Comparison of ENCODE assay signal across 8 mouse cellular contexts in the genomic region with DNA sequence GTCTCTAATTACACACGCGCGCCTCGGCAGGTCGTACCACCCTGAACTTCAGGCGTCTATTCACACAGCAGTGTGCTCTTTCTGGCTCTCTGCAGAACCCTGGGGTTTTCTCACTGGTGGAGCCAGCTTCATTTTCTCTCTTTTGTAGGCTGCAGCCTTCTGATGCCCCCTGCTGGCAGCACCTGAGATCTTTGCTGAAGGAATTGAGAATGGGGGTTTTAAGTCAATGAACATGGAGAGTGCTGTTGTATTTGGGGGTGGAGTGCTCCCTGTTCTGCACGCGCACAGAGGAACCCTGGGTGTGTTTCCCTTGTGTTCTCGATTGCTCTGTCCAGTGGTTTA. TPM values are rescaled to one million over a fixed set of nuclear protein-coding genes. Genes with fewer than 3 reads are reported as not detected.
DNase-seq lines count a peak whose midpoint lies in the region; ATAC-seq lines count a peak whose summit lies in the region.

No protein-coding gene starts in this region.

- intact Hi-C loops in left cerebral cortex, postnatal 25 days (cut with DNase I), result loop anchor here (1.0 to 5.0 kb wide), 2 partner anchors 301 to 432 kb away; a partner anchor contains a TSS

- no peaks in the 10 kb centered on the region for H3K27me3 ChIP-seq in intestine, embryonic 15.5 days (replicated peaks)
- H3K27me3 ChIP-seq in midbrain, embryonic 12.5 days, result peaks cover 6% of the 10 kb centered on the region; the same call in 1 of the 2 replicates

- no peak overlapping the region for H3K27ac ChIP-seq in intestine, embryonic 15.5 days
- no peak overlapping the region for H3K27ac ChIP-seq in midbrain, embryonic 12.5 days (replicated peaks)

- H3K4me1 ChIP-seq in intestine, embryonic 15.5 days (replicated peaks), result no peaks in the 10 kb centered on the region
- 0 out of 2 replicates have a peak, but pooled peaks cover 4% of the 10 kb centered on the region for H3K4me1 ChIP-seq in midbrain, embryonic 12.5 days

- H3K9me3 ChIP-seq in intestine, embryonic 15.5 days, result no peaks in the 10 kb centered on the region
- H3K9me3 ChIP-seq in midbrain, embryonic 12.5 days, result no peaks in the 10 kb centered on the region

- H3K36me3 ChIP-seq in intestine, embryonic 15.5 days, result no peaks in the 10 kb centered on the region
- H3K36me3 ChIP-seq in midbrain, embryonic 12.5 days, result no peaks in the 10 kb centered on the region

- H3K4me2 ChIP-seq in intestine, embryonic 15.5 days (replicated peaks), result peak overlapping the region; percentile 45
- peak overlapping the region; percentile 34 for H3K4me2 ChIP-seq in midbrain, embryonic 12.5 days (replicated peaks)

- H3K9ac ChIP-seq in intestine, embryonic 15.5 days, result no peak overlapping the region
- 0 out of 2 replicates have a peak overlapping the region, but pooled peaks have one; percentile 31 for H3K9ac ChIP-seq in midbrain, embryonic 12.5 days (replicated peaks)

- WGBS in intestine, embryonic 15.5 days, result 5% methylated on average over 9 of the region's 9 CpGs
- 6% methylated on average over 9 of the region's 9 CpGs for WGBS in midbrain, embryonic 12.5 days

- peak; percentile 62 to 88 for DNase-seq in adrenal gland, adult (ENCODE audit: inconsistent age in 2 of 2, low spot score in 1 of 2)
- peak; percentile 31 for DNase-seq in gastrocnemius, postnatal 25 days
- peak; percentile 78 to 81 for DNase-seq in left cerebral cortex, postnatal 25 days (ENCODE audit: low spot score in 2 of 2)
- DNase-seq in spleen, adult 12 weeks (ENCODE audit: low spot score), result peak; percentile 31

- ATAC-seq in common myeloid progenitor, adult 5-6 weeks (replicated peaks; ENCODE audit: low read depth, poor library complexity, severe bottlenecking), result peak; percentile 81
- peak; percentile 61; the same call in 1 of the 2 replicates for ATAC-seq in intestine, embryonic 15.5 days
- ATAC-seq in midbrain, embryonic 12.5 days (ENCODE audit: low FRiP score, low read depth), result 0 out of 2 replicates have a peak, but pooled peaks have one; percentile 47
- ATAC-seq in monocyte, adult 5-6 weeks (replicated peaks; ENCODE audit: insufficient number of reproducible peaks, low FRiP score, low TSS enrichment, poor library complexity, severe bottlenecking), result no peak

- H3K4me3 ChIP-seq in intestine, embryonic 15.5 days (replicated peaks), result no peak overlapping the region
- H3K4me3 ChIP-seq in midbrain, embryonic 12.5 days, result no peak overlapping the region

RNA-seq across cellular contexts. Expression of a gene that starts 21.2 kb away (rescaled TPM):
- not detected in 2 replicates for total RNA-seq in common myeloid progenitor, adult 5-6 weeks (2017)
- not detected for total RNA-seq in gastrocnemius, postnatal 25 days (2021)
- 0.65 and 0.91 TPM in 2 replicates for polyA plus RNA-seq in intestine, embryonic 15.5 days (2015; fragmentation: Nextera tagmentation; extraction: Ambion mirVana)
- total RNA-seq in left cerebral cortex, postnatal 25 days (2021), result under 1 TPM in 1 of 2 experiments, not detected in 1; 0.18 TPM
- polyA plus RNA-seq in midbrain, embryonic 12.5 days (2016; fragmentation: Nextera tagmentation; extraction: Ambion mirVana), result not detected in 2 replicates
- not detected in 3 replicates for total RNA-seq in monocyte, adult 5-6 weeks (2017)
